ENCODE assay signal across 8 mouse cellular contexts in the genomic region with DNA sequence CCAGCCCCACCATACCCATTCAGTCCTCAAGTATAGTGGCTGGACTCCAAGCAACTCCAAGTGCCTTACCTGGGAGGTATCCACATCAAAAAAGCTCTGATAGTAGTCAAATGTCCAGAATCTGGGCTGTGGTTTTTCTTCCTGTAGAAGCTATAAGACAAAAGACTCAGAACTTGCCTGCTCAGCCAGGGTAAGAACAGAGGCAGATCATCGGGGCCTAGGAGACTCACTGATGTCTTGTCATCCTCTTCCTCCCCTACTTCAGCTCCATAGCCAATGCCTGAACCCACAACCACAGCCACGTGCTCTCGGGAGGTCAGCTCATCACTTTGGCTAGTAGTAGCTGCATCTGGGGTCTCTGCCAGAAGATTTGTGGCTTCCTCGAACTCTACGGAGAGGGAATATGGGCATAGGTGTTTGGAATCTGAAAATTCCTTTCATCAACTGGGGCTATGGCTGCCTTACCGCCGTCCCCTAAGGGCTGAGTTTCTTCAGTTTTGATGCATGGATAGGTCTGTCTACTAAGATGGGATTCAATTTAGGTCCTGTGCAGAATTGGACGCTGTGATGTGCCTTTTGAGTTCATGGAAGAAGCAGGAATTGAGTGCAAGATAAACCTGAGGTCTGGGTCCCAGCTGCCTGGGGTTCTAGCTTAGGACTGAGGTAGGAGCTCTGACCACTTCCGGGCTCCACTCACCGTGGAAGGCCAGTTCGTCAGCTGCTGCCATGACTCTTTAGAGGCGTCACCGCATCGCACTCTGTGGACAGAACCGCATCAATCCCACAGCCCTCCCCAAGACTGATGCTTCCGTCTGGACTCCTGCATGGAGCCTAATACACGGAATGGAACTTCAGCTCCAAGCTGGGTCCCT. TPM values are rescaled to one million over a fixed set of nuclear protein-coding genes. Genes with fewer than 3 reads are reported as not detected.
DNase-seq lines count a peak whose midpoint lies in the region; ATAC-seq and TF ChIP-seq lines count a peak whose summit lies in the region.

No protein-coding gene starts in this region.

- TF ChIP-seq CTCF in spleen, adult 2 months (IDR thresholded peaks at IDR 0.05; ENCODE audit: extremely low read depth, insufficient read depth, insufficient read length, insufficient replicate concordance), result no peak

- H3K36me3 ChIP-seq in spleen, adult 2 months (ENCODE audit: control insufficient read depth, insufficient read depth, low read length), result peaks cover 14% of the 10 kb centered on the region
- H3K36me3 ChIP-seq in intestine, embryonic 16.5 days (ENCODE audit: control insufficient read depth, insufficient read depth, low read length), result peaks cover 4% of the 10 kb centered on the region; the same call in 1 of the 2 replicates
- peaks cover 52% of the 10 kb centered on the region for H3K36me3 ChIP-seq in neural tube, embryonic 12.5 days

- H3K4me1 ChIP-seq in spleen, adult 2 months (ENCODE audit: control insufficient read depth, insufficient read depth, insufficient read length), result peaks cover 9% of the 10 kb centered on the region; the same call in 1 of the 2 replicates
- H3K4me1 ChIP-seq in intestine, embryonic 16.5 days (ENCODE audit: control insufficient read depth, insufficient read depth, low read length), result peaks cover 18% of the 10 kb centered on the region
- H3K4me1 ChIP-seq in neural tube, embryonic 12.5 days, result peaks cover 24% of the 10 kb centered on the region

- no peaks in the 10 kb centered on the region for H3K27me3 ChIP-seq in spleen, adult 2 months (ENCODE audit: control insufficient read depth, insufficient read depth, low read length)
- H3K27me3 ChIP-seq in intestine, embryonic 16.5 days (replicated peaks; ENCODE audit: control insufficient read depth, insufficient read depth, low read length), result no peaks in the 10 kb centered on the region
- H3K27me3 ChIP-seq in neural tube, embryonic 12.5 days (replicated peaks), result no peaks in the 10 kb centered on the region

- TF ChIP-seq POLR2A in spleen, adult 2 months (IDR thresholded peaks at IDR 0.05; ENCODE audit: low read depth, low read length), result no peak

- WGBS in spleen, adult 2 months, result 17% methylated on average over 17 of the region's 17 CpGs
- 17% methylated on average over 17 of the region's 17 CpGs for WGBS in intestine, embryonic 16.5 days
- 21% methylated on average over 17 of the region's 17 CpGs for WGBS in neural tube, embryonic 12.5 days

- H3K4me2 ChIP-seq in intestine, embryonic 16.5 days (ENCODE audit: low read depth, low read length), result peak overlapping the region; percentile 82
- peak overlapping the region; percentile 93 for H3K4me2 ChIP-seq in neural tube, embryonic 12.5 days (replicated peaks)

- H3K9ac ChIP-seq in intestine, embryonic 16.5 days (ENCODE audit: low read depth, low read length), result peak overlapping the region; percentile 96
- peak overlapping the region; percentile 46 for H3K9ac ChIP-seq in neural tube, embryonic 12.5 days

- ATAC-seq in intestine, embryonic 16.5 days, result peak; percentile 78
- peak; percentile 79 for ATAC-seq in neural tube, embryonic 12.5 days (ENCODE audit: low FRiP score, low read depth)

- no peaks in the 10 kb centered on the region for H3K9me3 ChIP-seq in intestine, embryonic 16.5 days (ENCODE audit: control insufficient read depth, low read length)
- no peaks in the 10 kb centered on the region for H3K9me3 ChIP-seq in neural tube, embryonic 12.5 days

- H3K4me3 ChIP-seq in spleen, adult 2 months (ENCODE audit: extremely low read depth, insufficient read depth, insufficient read length), result peak overlapping the region; percentile 74
- H3K4me3 ChIP-seq in intestine, embryonic 16.5 days (ENCODE audit: low read length), result peak overlapping the region; percentile 100
- H3K4me3 ChIP-seq in neural tube, embryonic 12.5 days, result peak overlapping the region; percentile 97

- H3K27ac ChIP-seq in spleen, adult 2 months (ENCODE audit: insufficient read depth, low read length), result peak overlapping the region; percentile 60
- peak overlapping the region; percentile 62 for H3K27ac ChIP-seq in intestine, embryonic 16.5 days (ENCODE audit: low read length)
- H3K27ac ChIP-seq in neural tube, embryonic 12.5 days, result no peak overlapping the region

- DNase-seq in cerebellum, adult 9-10 months, result peak; percentile 55
- DNase-seq in cerebellum, postnatal 36 days, result no peak
- DNase-seq in spleen, adult 2 months (ENCODE audit: low read depth in 1 of 2, low spot score in 2 of 2), result no peak
- no peak for DNase-seq in spleen, postnatal 10 days (ENCODE audit: low spot score in 2 of 2)
- DNase-seq in spleen, postnatal 4 days (ENCODE audit: low spot score in 2 of 2), result no peak
- DNase-seq in adrenal gland, postnatal 10 days, result no peak

RNA-seq across cellular contexts. Expression of a gene that starts 0.5 kb away (rescaled TPM):
- 14.9 and 17.6 TPM in 2 replicates for polyA plus RNA-seq in spleen, adult 2 months (2012; rRNA removed)
- polyA plus RNA-seq in intestine, embryonic 16.5 days (2015; fragmentation: Nextera tagmentation; extraction: Ambion mirVana), result 22.0 and 23.5 TPM in 2 replicates
- polyA plus RNA-seq in neural tube, embryonic 12.5 days (2016; fragmentation: Nextera tagmentation; extraction: Ambion mirVana), result 58.2 and 62.4 TPM in 2 replicates
- 10 to 100 TPM; 46.3 to 48.3 TPM for total RNA-seq in adrenal gland, postnatal 10 days (2021)

RNA-seq across cellular contexts. Expression of a gene that starts 0.6 kb away (rescaled TPM):
- 22.0 and 29.0 TPM in 2 replicates for polyA plus RNA-seq in spleen, adult 2 months (2012; rRNA removed)
- polyA plus RNA-seq in intestine, embryonic 16.5 days (2015; fragmentation: Nextera tagmentation; extraction: Ambion mirVana), result 34.0 and 34.7 TPM in 2 replicates
- 22.0 and 22.1 TPM in 2 replicates for polyA plus RNA-seq in neural tube, embryonic 12.5 days (2016; fragmentation: Nextera tagmentation; extraction: Ambion mirVana)
- 10 to 100 TPM; 22.9 to 25.1 TPM for total RNA-seq in adrenal gland, postnatal 10 days (2021)

RNA-seq across cellular contexts. Expression of a gene that starts 23.9 kb away (rescaled TPM):
- 30.2 and 44.3 TPM in 2 replicates for polyA plus RNA-seq in spleen, adult 2 months (2012; rRNA removed)
- polyA plus RNA-seq in intestine, embryonic 16.5 days (2015; fragmentation: Nextera tagmentation; extraction: Ambion mirVana), result 59.5 and 61.2 TPM in 2 replicates
- 178 and 186 TPM in 2 replicates for polyA plus RNA-seq in neural tube, embryonic 12.5 days (2016; fragmentation: Nextera tagmentation; extraction: Ambion mirVana)
- 10 to 100 TPM; 58.7 to 64.8 TPM for total RNA-seq in adrenal gland, postnatal 10 days (2021)

RNA-seq across cellular contexts. Expression of a gene that starts 45.4 kb away (rescaled TPM):
- 59.3 and 87.8 TPM in 2 replicates for polyA plus RNA-seq in spleen, adult 2 months (2012; rRNA removed)
- 14.3 and 15.1 TPM in 2 replicates for polyA plus RNA-seq in intestine, embryonic 16.5 days (2015; fragmentation: Nextera tagmentation; extraction: Ambion mirVana)
- polyA plus RNA-seq in neural tube, embryonic 12.5 days (2016; fragmentation: Nextera tagmentation; extraction: Ambion mirVana), result 64.4 and 77.4 TPM in 2 replicates
- total RNA-seq in adrenal gland, postnatal 10 days (2021), result 10 to 100 TPM; 45.1 to 65.4 TPM
